Mouse (Mus musculus): ENCODE measurements around the gene Cyp27b1. TPM values are rescaled to one million over a fixed set of nuclear protein-coding genes. Genes with fewer than 3 reads are reported as not detected.
A peak's percentile ranks its signal among the peaks of the same experiment; 100 is the strongest.

Cyp27b1 gene
- total RNA-seq, 2 experiments from 2014 or later: 0.42 to 0.56 TPM

GRCm38 (mm10) chr10:127085633-127086032, 37.6 kb downstream of the Cyp27b1 start:
- DNase-seq (ENCODE audit: low spot score in 2 of 2): no peak

DNA sequence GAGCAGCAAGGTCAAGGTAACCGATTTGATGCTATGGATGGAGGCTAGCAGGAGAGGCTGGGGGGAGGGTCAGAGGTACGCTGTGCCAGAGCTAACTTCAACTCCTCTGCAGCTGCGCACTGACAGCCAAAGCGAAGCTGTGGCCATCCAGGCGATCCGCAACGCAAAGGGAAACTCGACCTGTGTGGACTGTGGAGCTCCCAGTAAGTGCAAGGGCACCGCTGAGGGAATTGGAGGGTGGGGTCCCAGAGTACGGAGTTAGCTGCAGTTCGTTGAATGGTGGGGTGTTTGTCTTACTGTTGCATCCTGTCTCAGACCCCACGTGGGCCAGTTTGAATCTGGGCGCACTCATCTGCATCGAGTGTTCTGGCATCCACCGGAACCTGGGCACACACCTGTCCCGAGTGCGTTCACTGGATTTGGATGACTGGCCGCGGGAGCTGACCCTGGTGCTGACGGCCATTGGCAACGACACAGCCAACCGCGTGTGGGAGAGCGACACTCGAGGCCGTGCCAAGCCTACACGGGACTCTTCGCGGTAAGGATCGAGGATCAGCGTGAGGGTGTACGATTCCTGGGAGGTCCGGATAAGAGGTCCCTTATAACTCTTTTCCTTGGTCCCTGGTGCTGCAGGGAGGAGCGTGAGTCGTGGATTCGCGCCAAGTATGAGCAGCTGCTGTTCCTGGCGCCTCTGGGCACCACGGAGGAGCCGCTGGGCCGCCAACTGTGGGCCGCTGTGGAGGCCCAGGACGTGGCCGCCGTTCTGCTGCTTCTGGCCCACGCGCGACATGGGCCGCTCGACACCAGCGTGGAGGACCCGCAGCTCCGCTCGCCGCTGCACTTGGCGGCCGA, 42.7 kb downstream of the Cyp27b1 start:
- DNase-seq (ENCODE audit: low spot score in 2 of 2): peak in 1 of 2 experiments; percentile 48

DNA sequence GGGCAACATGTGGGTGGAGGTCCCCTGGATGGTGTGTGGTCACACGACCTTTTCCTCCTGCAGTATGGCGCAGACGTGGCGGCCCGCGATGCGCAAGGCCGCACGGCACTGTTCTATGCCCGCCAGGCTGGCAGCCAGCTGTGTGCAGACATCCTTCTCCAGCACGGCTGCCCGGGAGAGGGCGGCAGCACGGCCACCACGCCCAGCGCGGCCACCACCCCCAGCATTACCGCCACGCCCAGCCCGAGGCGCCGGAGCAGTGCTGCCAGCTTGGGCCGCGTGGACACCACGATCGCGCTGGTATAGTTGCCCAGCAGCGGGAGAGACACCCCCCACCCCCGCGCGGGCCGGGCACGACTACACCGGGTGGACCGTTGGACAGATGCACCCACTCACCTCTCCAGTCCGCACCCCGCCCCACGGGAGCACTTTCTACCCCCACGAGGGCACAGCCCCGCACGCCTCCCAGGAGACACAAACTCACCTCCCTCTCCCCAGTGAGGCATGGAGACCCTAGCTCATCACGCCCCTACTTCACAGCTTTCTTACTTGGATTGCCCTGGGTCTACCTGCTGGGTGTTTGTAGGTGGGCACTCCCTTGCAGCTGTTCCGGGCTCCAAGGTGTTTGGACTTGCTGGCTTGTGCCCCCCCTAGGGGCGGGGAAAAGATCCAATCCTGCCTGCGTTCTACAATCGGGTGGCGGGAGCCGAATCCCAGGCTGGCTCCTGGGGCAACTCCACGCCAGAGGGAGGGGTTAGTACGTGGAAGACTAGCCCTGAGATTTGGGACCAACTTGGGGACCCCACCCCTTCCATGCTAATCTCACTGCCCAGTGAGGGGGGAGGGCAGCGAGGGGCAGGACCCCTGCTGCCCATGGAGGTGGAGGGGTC, 43.7 kb downstream of the Cyp27b1 start:
- peak; percentile 43 to 47 for DNase-seq (ENCODE audit: low spot score in 2 of 2)

- no peak for DNase-seq (ENCODE audit: low spot score in 2 of 2)
These were observed 44.7 kb downstream of the Cyp27b1 start for GRCm38 (mm10) chr10:127092742-127093141.

DNA sequence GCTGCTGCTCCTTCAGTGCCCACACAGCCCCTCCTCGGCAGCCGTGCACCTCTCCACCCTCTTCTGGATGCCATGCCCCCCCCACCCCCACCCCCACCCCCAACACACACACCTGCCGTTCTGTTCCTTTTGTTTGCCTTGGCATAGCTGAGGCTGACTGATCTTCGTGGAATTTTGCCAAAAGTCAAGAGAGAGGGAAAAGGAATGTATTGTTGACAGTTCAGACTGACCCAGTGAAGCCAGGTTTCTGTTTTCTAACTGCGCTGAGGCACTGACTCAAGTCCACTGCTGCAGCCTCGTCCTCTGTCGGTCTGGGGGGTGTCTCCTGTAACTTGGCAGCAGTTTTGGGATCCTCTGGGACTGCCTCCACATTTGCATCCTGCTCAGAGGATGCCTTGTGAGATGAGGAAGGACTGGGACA, 46.3 kb downstream of the Cyp27b1 start:
- DNase-seq (ENCODE audit: low spot score in 2 of 2): no peak

DNA sequence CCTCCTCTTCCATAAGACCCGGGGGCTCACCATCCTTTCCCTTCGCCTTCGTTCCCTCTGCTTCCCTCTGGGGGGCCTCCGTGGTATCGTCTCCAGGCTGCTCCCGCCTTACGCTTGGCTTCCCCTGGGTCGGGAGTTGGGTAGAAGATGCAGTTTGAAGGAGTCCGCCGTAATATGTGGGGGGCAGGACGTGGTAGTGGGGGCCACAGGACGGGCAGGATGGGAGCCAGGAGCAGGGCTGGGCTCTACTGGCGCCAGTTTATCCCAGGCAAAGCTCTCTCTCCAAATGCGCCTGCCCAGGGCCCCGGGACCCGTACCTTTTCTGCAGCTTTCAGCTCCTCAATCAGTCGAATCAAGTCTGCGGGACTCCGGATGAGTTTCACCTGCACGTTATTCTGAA, 50.5 kb downstream of the Cyp27b1 start:
- no peak for DNase-seq (ENCODE audit: low spot score in 2 of 2)

GRCm38 (mm10) chr10:127099191-127099590, 51.1 kb downstream of the Cyp27b1 start:
- DNase-seq (ENCODE audit: low spot score in 2 of 2): no peak

GRCm38 (mm10) chr10:127099868-127100267, 51.8 kb downstream of the Cyp27b1 start:
- no peak for DNase-seq (ENCODE audit: low spot score in 2 of 2)

DNA sequence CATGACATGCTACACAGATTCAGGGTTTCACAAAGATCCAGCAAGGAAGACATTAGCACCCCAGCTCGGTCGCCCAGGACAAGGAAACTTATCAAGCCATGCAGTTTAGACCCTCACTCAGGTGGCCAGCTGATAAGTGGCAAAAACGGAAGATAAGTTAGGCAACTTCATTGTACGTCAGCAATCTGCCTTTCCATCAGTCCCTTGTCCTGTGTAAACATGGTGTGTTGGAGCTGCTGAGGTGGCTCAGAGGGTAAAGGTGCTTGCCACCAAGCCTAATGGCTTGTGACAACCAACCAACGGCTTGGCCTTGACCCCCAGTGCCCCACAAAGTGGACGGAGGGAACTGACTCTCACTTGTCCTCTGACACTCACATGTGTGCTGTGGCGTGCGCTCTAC, 52.4 kb downstream of the Cyp27b1 start:
- no peak for DNase-seq (ENCODE audit: low spot score in 2 of 2)

DNA sequence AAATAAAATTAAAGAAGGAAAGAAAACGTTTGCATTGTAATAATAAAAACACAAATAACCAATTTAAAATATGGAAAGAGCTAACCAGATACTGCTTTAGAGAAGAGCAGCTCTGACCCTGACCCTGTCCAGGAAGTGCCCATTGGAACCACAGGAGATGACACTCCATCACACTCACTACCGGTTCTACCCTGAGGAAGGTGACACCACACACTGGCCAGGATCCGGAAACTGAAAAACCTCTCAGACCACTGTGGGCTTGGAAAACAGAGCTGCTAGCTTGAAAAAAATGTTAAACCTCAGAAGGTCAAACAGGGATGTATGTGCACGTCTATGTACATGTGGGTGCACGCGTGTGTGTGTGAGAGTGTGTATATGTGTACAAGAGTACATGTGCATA, 53.1 kb downstream of the Cyp27b1 start:
- DNase-seq (ENCODE audit: low spot score in 2 of 2): no peak

Small RNAs within 50 kb of the gene (microRNA-seq; reads per million reads assigned to microRNA genes)
- gene Mir546 (ENCODE audit: borderline number of aligned reads in 2 of 2): 0 reads per million in 2 experiments

Other genes starting within 250 kb of the Cyp27b1 start
- gene Atp23, start 146.9 kb upstream of the Cyp27b1 start, total RNA-seq (2021): 1 to 10 TPM; 4.6 to 5.5 TPM
- 10 to 100 TPM; 73.0 to 98.7 TPM for gene Ctdsp2, start 69.5 kb upstream of the Cyp27b1 start, total RNA-seq (2021)
- gene Avil, start 47.5 kb upstream of the Cyp27b1 start, total RNA-seq (2021): 1 to 10 TPM in 1 of 2 experiments, under 1 TPM in 1; 0.67 to 5.5 TPM
- 10 to 100 TPM; 55.1 to 61.3 TPM for gene Tsfm, start 17.4 kb upstream of the Cyp27b1 start, total RNA-seq (2021)
- 10 to 100 TPM; 16.0 to 18.2 TPM for gene Mettl1, start 6.8 kb upstream of the Cyp27b1 start, total RNA-seq (2021)
- gene Eef1akmt3, start 6.7 kb upstream of the Cyp27b1 start, total RNA-seq (2021): under 1 TPM; 0.26 to 0.27 TPM
- 1 to 10 TPM; 6.3 to 6.8 TPM for gene March9, start 11.9 kb downstream of the Cyp27b1 start, total RNA-seq (2021)
- gene Cdk4, start 15.3 kb downstream of the Cyp27b1 start, total RNA-seq (2021): 100 to 1,000 TPM; 138 to 172 TPM
- 100 to 1,000 TPM; 106 to 107 TPM for gene Tspan31, start 22.0 kb downstream of the Cyp27b1 start, total RNA-seq (2021)
- 1 to 10 TPM; 3.1 to 3.2 TPM for gene Agap2, start 27.0 kb downstream of the Cyp27b1 start, total RNA-seq (2021)
- 100 to 1,000 TPM; 114 to 147 TPM for gene Os9, start 72.9 kb downstream of the Cyp27b1 start, total RNA-seq (2021)
- gene B4galnt1, start 117.0 kb downstream of the Cyp27b1 start, total RNA-seq (2021): 1 to 10 TPM; 7.8 to 8.6 TPM
- 1 to 10 TPM; 1.1 to 1.8 TPM for gene Slc26a10, start 132.4 kb downstream of the Cyp27b1 start, total RNA-seq (2021)
- gene Arhgef25, start 141.8 kb downstream of the Cyp27b1 start, total RNA-seq (2021): 10 to 100 TPM; 18.8 to 20.3 TPM
- 10 to 100 TPM; 63.0 to 67.6 TPM for gene Dtx3, start 147.5 kb downstream of the Cyp27b1 start, total RNA-seq (2021)
- 10 to 100 TPM; 41.5 to 44.7 TPM for gene Pip4k2c, start 163.3 kb downstream of the Cyp27b1 start, total RNA-seq (2021)
- 1 to 10 TPM; 5.4 to 8.0 TPM for gene Kif5a, start 215.1 kb downstream of the Cyp27b1 start, total RNA-seq (2021)
- 100 to 1,000 TPM; 143 to 159 TPM for gene Dctn2, start 218.1 kb downstream of the Cyp27b1 start, total RNA-seq (2021)
- gene Mbd6, start 240.8 kb downstream of the Cyp27b1 start, total RNA-seq (2021): 10 to 100 TPM; 38.9 to 45.4 TPM

All from adrenal gland, adult 18-20 months (tissue).